Mouse (Mus musculus) liver, adult 2 months (tissue): ENCODE data around the gene Akap5.

Experiments
- CTCF ChIP-seq: fragments of 200-500 bp; IDR thresholded peaks from 2 replicates; pipeline ENCODE4 v1.5.1; 2011; ENCODE audit warnings: low read depth, low read length, control low read depth
- POLR2A ChIP-seq: fragments of 200-500 bp; IDR thresholded peaks from 2 replicates; pipeline ENCODE4 v1.6.1; 2011; ENCODE audit warnings: low read length, control low read depth; ENCODE audit not compliant: insufficient read depth; ENCODE audit errors: extremely low read depth

- TF ChIP-seq CTCF (peak; percentile 6; the same call in 1 of the 2 replicates), POLR2A (no peak)
Measured at GRCm38 (mm10) chr12:76372881-76373818, 48.5 kb downstream of the Akap5 start.
